Mouse (Mus musculus): Measurements from ENCODE around the gene Vwa5b1.

Gene Vwa5b1

DNA sequence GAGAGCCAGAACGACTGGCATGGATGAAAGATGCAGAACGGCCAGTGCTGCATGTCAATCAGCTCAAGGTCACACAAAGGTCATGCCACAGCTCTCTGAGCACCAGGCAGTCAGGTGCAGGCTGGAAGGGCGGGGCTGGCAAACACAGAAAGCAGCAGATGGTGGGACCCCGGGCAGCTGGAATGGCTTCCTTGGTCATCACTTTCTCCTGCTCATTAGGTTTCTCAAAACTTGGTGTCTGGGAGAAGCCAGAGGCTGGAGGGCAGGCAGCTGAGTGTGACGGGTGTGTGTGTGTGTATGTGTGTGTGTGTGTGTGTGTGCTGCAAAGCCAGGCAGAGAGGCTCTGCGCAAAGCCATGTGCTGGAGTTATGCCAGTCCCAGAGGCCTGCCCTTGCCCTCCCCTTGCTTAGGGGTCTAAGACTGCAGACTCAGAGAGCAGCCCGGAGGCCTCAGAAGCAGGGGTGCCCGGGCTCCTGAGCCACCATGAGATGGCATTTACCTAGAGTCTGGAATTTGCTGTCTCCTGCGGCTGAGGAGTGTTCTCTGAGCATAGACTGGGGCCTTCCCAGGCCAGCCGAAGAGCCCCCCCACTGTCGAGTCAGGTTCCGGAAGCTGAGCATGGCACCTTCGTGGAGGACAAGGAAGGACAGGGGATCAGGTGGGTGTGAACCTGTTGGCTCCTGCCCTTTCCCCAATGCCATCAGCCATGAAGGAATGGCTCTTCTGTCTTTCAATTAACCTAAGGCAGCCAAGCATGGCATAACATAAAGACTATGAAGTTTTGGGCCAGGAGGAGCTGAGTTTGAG lies 60.7 kb downstream of the Vwa5b1 start:
- peak; percentile 38 for DNase-seq

DNA sequence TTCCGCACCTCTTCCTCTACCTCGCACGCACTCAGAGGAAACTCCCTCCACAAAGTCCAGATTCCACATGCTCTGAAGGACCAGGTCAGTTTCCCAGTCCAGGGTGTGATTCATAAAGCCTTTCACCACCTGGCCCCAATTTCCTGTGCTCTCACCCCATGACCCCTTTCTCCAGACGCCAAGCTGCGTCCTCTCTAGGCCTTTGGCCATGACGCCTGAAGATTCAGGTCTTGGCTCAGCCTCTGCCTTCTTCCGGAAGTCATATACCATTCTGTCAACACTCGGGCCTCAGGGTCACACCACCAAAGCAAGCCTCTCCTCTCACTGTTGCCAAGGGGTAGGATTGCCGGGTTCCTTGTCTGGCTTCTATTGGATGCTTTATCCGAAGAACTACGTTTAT lies 65.8 kb downstream of the Vwa5b1 start:
- DNase-seq: peak; percentile 57

DNA sequence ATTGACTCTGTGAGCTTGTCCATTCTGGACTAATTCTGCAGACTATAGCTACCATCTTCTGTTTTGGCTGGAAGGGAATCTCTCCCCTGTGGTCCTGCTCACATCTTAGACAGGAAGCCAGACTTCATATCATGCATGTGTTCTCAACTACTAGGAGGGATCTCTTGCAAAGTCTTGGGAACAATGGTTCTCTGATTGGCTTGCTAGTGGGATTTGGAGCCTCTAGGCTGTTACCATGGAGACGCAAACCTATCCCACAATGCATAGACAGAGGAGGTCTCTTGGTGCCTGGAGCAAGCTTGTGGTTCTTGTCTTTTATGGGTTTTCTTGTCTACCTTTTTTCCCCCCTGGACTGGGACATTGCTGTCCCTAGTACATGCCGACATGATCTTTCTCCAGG lies 67.4 kb downstream of the Vwa5b1 start:
- DNase-seq: no peak

DNA sequence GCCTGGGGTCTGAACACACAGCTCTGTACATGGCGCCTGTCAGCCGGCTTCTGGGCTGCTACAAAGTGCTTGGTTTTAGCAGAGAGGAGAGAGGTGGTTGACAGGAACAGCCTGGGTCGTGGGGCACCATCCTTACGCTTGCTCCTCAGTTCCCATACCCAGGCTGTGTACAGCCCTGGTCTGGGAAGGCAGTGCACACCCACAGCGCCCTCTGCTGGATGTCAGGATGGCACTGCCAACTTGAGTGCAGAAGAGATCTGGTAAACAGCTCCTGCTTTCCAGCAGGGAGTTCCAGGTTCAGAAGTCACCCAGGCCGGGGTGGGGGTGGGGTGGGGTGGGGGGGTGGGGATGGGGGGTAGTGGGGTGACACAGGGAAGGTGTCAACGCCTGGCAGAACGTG lies 73.7 kb downstream of the Vwa5b1 start:
- peak; percentile 91 for DNase-seq

DNA sequence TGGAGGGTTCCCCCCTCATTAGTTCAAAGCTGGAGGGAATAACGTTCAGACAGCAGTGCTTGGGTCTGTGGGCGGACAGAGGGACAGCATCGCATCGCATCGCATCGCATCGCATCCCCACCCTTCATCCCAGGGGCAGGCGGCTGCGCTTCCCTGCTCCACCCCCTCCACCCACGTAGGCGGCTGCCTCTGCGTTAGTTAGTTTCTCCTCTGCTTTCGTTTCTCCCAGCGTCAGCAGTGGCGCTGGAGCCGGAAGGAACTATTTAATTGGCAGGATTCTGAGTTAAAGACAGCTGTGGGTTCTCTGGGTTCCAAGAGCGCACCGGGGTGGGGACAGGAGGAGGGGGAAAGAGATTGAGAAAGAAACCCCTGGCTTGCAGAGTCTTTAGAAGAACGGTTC lies 80.2 kb downstream of the Vwa5b1 start:
- DNase-seq: peak; percentile 80

DNA sequence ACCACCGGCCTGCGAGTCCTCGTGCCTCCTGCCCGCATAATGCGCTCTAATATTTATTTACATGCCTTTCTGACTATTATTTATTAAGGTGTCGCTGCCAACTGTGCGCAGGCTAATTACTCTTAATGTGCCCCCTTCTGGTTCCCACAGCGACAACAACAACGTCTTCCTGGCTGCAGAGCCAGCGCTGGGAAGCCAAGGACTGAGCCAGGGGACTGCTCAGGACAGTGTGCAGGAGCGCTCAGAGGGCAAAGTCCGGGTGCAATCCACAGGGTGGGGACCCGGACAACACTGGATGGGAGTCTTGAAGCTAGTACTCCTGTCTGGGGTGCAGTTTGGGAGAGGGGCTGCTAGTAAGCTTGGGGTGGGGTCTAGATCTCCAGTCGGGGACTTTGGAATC lies 80.8 kb downstream of the Vwa5b1 start:
- peak; percentile 37 for DNase-seq

DNA sequence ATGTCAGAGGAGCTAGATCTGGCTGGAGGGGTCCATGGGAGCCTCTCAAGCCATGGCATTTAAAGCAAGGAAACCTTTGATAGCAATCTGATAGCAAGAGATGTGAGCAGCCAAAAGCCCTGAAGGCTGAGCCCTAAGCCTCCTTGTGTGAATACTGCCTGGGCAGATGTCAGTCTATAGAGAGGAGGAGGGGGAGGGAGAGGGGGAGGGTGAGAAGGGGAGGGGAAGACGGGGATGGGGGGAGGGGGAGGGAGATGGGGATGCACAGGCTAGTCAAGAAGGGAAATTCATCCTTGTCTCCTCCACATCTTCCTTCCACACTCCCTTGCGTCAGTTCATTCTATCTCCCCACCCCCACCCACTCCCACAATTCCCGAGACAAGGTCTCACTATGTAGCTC lies 81.4 kb downstream of the Vwa5b1 start:
- no peak for DNase-seq

DNA sequence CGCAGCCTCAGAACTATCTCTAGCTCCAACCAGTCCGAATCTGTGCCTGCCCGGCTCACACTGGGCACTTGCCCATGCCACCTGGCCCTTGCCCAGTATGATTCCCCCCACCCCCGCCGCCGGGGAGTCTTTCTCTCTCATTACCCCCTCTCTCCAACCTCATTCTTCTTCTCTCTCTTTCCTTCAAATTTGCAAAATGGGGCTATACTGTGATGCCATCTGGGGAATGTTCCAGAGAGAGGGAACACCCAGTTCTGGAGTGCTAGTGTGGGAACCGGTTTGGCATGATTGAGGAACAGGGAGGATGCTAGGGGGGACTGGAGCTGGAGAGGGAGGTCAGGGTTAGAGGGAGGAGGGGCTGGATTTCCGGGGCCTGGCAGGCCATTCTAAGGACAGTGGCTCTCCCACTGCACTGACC lies 82.2 kb downstream of the Vwa5b1 start:
- DNase-seq: no peak

DNA sequence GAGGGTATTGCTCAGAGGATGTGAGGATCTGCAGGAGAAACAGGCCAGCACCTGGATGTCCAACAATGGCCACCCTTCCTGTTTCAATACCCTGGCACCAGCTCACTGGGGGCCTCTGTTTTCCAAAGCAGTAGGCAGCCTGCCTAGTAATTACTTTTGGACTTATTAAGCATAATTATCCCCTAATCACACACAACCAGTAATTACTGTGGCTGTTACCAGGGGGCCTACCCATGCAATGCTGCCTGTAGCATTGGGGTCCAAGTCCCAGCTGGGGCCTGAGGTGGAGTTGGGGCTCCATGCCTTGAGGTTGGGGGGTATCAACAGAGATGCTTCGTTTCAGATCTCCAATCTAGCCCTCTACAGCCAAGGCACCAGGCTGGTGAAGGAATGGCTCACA lies 82.6 kb downstream of the Vwa5b1 start:
- DNase-seq: no peak

DNA sequence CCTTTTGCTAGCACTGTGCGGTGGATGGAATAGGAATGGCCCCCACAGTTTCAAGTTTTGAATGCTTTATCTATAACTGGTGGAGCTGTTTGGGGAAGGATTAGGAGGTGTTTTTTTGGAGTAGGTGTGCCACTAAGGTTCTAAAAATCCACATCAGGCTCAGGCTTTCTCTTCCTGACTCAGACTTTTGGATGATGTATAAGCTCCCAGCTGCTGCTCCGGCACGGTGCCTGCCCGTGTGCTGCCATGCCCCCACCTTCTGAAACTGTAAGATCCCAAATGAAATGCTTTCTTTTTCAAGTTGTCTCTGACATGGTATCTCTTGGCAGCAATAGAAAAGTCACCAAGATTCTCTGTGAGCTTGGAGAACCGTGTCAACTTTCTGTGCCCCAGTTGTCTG lies 84.1 kb downstream of the Vwa5b1 start:
- DNase-seq: no peak

DNA sequence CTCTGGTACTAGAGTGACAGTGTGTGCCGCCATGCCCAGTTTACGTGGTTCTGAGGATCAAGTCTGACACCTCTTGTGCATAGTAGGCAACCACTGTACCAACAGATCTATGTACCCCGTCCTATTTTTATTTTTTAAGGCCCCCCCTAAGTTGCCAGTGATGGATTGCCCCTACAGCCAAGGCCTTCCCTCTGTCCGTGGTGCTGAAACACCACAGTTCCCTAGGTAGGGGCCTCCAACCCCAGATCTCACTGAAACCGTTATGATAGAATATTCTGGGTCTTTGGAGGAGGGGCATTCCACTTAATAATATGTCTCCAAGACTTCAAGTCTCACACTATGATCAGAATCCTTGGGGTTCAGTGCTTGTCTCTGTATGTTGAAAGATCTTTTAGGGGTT lies 85.1 kb downstream of the Vwa5b1 start:
- no peak for DNase-seq

DNA sequence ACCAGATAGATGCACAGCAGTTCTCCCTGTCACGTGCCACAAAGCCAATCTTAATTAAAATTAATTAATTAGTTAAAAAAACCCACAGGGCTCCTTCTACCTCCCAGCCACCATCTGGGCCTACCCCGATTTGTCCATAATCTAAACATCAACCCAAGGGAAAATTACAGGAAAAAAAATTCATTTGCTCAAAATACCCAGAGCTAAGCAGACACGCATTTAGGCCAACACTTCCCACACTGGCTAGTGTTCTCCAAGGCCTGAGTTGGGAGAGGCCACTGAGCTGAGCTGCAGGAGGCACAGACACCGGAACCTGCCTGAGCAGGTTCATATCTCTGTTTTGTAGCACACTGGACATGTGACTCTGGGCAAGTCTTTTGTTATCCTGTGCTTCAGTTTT lies 86.7 kb downstream of the Vwa5b1 start:
- DNase-seq: no peak

DNA sequence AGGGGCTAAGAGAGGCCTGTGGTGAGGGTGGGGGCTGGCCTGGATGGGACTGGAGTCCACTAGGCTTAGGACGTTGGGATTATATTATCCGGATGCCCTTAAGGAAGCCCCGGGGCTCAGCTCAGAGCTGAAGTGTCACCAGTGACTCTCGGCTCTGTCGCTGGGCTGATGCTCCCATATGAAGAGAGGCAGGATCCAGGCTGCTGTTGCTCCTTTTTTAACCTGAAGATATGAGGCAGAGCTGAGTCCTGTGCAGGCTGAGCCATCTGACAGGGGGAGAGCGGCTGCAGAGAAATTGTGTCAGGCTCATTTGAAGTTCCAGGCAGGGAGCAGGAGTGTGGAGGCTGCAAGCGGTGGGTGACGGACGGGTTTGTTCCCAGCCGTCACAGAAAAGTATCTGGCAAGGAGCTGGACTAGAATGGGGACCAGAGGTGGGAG lies 87.5 kb downstream of the Vwa5b1 start:
- no peak for DNase-seq

DNA sequence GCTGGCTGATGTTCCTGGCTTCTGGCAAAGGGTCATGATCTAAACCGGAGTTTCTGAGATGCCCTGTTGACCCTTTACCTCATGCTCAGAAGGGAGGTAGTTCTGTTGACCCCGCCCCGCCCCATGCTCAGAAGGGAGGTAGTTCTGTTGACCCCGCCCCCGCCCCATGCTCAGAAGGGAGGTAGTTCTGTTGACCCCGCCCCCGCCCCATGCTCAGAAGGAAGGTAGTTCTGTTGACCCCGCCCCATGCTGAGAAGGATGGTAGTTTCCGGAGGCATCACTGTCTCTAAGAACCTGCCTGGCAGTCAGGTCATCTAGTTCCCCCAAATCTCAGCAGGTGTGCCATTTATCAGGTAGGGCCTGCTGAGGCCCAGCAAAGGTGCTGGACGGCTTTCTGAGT lies 88.1 kb downstream of the Vwa5b1 start:
- DNase-seq: no peak

DNA sequence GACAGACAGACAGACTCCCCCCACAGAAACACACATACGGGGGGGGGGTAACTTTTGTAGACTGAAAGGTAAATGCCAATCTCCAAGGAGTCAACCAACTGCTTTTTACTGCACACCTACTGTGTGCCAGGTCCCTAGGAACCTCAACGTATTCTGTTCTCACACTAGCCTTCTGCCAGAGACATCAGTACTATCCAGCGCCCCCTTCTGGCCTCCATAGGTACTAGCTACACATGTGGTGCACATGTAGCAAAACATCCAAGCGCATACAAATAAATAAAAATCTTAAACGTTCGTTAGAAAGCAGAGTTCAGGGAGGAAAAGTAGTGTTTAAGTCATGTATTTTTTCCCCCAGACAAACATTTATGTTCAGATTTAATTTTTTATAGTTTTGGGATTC lies 88.6 kb downstream of the Vwa5b1 start:
- peak; percentile 32 for DNase-seq

DNA sequence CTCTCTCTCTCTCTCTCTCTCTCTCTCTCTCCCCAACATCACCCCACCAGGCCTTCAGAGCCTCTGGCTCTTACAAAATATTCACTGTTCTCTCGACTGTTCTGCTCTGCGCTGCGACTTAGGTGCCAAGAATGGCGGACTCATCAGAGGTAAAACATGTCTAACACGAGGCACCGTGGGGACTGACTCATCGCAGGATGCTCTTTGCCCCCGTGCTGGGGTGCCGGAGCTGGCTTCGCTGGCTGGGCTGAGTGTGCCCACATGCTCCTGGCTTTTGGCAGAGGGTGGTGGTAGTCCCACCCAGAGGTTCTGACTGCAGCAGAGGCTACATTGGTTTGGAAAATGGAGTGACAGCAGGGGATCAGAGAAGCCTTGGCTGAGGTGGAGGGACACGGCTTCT lies 89.4 kb downstream of the Vwa5b1 start:
- DNase-seq: no peak

DNA sequence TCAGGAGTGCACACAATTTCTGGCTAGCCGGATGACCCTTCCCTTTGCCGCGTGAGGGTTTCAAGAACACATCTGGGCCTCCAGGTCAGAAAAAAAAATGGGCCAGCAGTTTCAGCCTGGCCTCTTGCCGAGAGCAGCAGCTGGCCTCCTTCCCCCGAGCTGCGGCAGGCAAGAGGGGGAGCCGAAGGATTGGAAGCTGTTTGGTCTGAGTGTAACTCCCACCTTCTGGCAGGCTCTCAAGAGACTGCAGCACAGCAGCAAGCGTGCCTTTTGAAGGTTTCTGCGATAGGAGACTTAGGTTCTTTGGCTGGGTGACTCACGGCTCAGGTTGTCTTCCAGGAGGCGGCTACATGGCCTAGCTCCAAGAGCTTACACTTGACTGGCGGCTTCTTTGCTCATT lies 92.5 kb downstream of the Vwa5b1 start:
- peak; percentile 83 for DNase-seq

DNA sequence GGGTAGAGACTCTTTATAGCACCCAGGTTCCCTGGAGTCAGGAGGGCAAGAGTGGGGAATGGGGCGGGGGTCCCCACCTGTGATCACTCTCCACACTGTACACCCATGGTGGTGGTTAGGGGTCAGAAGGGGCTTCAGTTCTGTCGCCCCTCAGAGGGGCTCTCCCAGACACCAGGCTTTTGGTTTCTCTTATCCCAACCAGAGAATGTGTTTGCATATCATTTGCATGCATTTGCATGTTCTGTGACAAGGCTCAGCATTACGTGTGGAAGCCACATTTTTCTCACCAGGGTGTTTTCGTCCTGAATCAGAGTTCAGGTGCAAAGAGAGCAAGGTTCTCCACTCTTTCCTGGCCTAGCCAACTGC lies 97.6 kb downstream of the Vwa5b1 start:
- DNase-seq: no peak

DNA sequence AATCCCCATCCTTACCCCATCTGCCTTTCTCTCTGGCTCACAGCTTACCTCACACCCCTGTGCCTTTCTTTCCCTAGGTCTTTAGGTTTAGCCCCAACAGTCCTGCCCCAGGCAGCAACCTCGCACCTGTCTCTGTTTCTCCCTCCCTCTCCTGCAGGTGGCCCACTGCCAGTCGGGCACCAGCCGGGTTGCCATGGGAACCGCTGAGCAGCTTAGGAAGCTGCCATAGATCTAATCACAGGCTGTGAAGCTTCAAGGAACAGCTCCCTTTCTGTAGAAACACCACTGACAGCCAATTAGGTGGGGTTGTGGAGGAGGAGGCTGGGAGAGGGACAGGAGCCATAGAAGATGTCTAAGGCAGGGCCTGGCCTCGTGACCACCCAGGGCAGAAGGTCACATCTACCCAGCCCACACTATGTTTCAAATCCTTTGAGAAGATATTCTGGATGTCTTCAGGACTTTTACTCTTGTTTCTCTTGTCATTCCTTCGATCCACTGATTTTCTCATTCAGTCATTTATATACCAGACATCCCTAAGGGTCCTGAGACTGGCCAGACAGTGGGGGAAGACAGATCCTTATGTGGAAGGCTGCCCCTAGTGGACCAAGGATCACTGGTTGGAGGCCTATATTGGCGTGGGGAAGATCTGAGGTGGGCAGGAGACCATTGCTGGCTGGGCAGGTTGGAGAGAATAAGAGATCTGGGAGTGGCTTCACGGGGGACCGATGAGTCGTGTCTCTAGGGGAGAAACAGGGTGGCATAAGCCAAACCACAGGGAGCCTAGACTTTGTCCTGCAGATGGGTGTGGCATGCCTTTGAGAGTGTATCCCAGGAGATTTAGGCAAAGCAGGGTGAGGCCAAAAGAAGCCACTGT lies 98.2 kb downstream of the Vwa5b1 start:
- DNase-seq: peak; percentile 46

DNA sequence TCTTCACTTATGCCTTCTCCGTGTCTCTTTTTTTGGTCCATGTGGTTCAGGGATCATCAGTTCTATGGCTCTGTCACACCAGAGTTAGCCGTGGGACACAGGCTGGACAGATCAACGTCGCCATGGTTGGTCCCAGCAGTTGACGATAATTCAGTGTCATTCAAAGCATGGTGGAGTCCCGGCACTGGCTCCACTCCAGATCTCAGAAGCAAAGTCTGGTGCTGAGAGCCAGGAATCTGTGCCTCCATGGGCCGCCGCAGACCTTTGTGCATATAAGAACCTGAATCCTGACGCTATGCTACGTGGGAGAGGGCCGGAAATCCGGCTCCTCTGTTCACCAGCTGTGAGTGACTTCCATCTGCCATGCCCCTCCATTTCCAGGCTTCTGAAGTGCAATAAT lies 100.1 kb downstream of the Vwa5b1 start:
- no peak for DNase-seq

DNA sequence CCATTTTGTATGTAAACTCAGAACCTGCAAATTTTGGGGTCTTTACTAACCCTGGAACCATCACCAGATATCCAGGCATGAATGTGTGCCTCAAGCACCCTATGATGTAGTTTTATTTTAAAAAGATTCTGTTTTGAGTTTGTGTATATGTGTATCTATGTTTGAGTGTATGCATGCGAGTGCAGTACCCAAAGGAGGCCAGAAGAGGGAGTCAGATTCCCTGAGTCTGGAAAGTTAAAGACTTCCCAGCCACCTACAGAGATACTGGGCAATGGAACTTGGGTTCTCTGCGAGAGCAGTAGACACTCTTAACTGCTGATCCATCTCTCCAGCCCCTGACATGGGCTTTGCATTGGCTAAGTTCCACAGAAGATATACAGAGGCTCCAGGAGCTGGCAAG lies 101.8 kb downstream of the Vwa5b1 start:
- DNase-seq: no peak

DNA sequence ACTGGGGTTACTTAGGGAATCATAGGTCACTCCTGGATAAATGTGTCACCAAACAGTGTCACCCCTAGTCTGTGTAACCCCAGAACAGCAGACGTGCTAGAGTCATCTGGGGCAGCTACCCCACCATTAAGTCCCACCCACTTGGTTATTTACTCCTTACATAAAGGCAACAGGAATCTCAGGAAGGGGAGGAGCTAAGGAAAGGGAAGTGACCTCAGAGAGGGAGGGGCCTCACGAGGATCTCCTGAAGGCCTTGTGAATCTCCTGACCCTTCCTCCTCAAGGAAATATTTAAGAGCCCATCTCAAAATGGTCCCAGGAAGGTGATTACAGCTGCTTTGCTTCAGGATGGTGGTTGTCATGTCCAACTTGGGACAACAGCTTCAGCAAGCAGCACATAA lies 103.9 kb downstream of the Vwa5b1 start:
- DNase-seq: no peak

DNA sequence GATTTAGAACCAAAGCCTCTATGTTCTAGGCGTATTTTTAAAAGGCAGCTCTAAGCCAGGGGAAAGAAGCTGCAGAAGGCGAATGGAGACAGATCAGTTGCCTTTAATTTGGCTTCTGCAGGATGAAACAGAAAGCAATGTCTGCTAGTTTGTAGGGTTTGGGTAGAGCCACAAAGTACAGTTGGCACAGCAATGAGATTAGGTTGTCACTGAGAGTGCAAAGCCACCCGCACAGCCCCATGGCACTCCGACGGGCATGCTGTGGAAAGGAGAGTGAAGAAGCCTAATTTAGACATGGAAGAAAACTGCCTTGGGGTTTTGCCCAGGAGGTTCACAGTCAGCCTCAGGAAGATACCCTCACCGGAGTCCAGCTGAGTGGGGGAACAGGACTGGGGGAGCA lies 105.7 kb downstream of the Vwa5b1 start:
- no peak for DNase-seq

DNA sequence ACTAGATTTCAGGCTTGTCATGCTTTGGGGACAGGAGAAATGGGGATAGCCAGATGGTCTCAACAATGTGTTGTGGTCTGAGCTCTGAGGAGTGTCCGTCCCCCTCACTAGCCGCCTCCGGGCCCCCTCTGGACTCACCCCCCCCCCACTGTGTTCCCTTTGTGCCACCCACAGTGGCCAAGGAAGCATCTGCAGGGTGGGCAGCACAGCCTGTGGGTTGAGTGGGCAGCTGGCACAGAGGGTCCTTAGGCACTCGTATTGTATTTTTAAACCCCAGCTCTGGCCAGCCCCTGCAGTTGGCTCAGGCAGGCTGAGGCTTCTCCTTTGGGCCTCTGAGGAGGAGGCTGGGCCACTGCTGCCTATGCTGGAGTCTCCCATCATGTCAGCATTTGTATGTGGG lies 110.0 kb downstream of the Vwa5b1 start:
- no peak for DNase-seq
